Mouse (Mus musculus): ENCODE measurements around the gene Baz2b. TPM values are rescaled to one million over a fixed set of nuclear protein-coding genes. Genes with fewer than 3 reads are reported as not detected.
A peak's percentile ranks its signal among the peaks of the same experiment; 100 is the strongest.

Baz2b gene
- total RNA-seq, 2 experiments from 2014 or later, result 70.1 to 95.7 TPM

DNA sequence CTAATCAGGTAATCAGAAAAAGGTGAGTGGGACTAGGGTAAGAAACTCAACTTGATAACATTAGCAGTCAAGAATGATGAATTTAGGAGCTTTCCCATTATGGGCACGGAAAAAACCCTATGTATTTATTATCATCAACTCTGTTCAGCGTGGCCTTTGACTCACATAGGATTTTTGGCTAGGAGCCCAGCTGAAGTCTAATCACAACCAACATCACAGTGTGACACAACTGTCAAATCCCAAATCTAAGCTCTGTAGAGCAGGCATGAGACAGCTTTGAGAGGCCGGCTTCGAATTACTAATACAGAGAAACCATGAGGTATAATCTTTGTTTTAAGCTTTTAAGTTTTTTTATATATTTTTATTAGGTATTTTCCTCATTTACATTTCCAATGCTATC lies 113.0 kb downstream of the Baz2b start:
- peak; percentile 83 for ATAC-seq (replicated peaks; ENCODE audit: poor library complexity)

DNA sequence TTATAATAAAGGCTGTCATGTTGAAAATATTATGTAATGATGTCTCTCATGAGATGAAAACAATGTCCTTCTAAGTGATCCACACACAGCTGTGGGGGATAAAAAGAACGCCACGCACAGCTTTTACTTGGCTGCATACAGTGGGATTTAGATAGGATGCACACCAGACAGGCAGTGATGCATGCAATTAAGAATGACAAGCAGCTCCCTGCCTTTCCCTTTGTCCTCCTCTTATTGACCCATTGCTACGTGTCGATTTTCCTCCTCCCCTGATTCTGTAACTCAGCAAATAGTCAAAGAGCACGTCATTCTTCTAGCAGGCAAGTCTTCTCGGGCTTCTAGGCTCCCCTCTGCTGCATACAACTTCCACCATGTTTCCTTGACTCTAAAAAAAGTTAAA lies 119.4 kb downstream of the Baz2b start:
- ATAC-seq (replicated peaks; ENCODE audit: poor library complexity), result no peak

DNA sequence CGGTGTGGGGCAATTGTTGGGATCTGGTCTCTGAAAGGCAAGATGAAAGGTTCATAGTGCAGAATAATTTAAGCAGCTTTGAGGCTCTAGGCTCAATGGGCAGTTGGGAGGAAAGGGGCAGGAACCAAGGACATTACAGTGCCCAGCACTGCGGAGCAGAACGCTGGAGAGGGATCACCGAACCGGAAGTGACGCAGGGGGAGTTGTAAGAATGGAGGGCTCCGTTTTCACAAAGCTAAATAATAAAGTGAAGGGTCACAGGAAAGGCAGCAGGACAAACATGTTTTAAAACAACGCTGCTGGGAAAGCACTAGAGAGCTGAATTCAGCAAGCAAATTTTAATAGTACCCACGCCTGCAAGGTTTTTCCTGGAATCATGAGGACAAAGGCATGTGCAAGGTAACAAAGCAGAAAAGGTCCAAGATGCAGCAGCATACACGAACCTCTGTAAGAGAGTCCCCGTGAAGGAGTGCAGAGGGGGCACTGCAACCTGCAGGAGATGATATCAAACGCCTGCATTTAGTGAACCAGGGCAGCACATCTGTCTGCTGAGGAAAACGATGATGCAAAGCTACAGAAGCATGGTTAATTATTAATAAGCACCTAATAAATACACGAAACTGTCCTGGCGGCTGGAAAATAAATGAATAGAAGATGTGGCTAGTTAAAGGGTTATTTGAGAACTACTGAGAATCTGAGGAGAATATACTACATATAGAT lies 120.0 kb downstream of the Baz2b start:
- no peak for ATAC-seq (replicated peaks; ENCODE audit: poor library complexity)

- peak; percentile 50 for ATAC-seq (replicated peaks; ENCODE audit: poor library complexity)
Observed at GRCm38 (mm10) chr2:60088785-60089527, 120.7 kb downstream of the Baz2b start.

- peak; percentile 78 for ATAC-seq (replicated peaks; ENCODE audit: poor library complexity)
Observed at GRCm38 (mm10) chr2:60086197-60086903, 123.3 kb downstream of the Baz2b start.

DNA sequence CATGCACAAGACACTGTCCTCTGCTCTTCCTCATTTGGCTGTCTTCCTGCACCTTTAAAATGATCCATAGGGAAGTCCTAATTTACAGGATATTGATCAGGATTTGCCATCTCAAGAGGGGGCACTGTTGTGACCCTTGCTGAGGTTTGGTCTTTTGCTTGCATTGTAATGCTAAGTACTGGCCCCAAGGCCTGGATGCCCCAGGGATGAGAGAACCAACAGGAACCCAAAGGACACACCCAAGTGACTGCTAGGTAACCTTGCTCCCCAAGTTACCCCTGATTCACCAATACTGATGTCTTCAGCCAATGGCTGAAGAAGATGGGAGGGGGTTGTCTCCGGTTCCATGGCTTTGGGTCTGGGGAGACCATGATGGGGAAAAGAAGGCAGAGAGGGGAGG lies 124.8 kb downstream of the Baz2b start:
- ATAC-seq (replicated peaks; ENCODE audit: poor library complexity), result no peak

DNA sequence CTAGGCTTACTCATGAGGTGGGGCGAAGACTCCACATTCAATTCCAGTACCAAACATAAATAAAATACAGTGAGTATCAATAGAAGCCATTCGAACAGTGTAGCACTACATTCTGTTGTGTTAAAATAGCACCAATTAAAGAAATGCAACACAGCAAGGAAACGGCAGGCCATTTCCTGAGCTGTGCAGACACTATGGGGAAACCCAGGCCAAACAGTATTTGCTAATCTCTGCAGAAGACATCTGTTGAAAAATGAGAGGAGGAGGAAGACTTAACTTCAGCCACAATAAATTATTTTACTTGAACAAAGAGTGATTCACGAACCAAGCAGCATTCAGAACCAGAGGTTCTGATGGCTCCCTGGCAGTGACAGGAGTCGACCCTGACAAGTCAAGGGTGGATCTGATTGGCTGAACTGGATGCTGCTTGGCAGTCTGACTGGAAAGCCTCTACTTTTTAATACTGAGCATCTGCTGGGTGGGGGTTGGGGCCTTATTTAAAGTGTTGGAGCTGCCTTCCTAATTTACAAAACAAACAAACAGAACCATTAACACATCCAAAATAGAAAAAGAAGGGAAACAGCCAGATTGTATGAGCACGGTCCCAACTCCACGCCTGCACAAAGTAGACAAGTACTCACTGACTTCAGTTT lies 126.5 kb downstream of the Baz2b start:
- peak; percentile 47; the same call in 1 of the 2 replicates for ATAC-seq (replicated peaks; ENCODE audit: poor library complexity)

DNA sequence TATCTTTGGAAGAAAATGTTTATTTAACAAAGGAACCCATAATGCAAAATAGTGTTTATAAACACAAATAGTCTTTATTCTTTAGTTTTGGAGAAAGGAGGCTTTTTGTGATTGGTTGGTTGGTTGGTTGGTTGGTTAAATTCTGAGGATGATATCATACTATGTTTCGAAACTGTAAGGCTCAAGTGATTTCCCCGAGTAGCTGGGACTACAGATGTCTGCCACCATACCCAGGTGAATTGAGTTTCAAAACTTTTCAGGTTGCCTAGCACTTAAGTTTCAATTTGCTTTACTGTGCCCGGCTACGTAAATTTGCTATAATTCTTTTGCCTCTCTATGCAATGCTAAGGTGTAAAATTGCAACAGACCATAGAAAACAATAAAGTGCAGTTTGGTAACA lies 127.4 kb downstream of the Baz2b start:
- ATAC-seq (replicated peaks; ENCODE audit: poor library complexity), result no peak

DNA sequence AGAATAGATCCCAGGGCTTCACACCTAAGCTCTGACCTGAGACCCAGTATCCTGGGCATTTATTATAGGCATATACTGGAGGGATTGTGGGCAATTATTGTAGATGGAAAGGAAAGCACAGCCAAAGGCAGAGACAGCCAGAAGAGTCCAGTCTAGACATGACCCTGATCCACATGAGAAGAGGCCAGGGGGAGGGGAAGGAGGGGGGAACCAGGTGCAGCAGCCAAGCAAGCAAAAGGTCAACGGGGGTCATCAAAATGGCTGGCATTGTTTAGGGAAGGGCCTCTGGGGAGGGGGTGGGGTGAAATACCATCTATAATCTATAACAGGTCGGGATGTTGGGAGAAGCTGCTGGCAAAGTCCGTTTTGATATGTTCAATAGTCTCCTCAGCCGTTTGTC lies 128.8 kb downstream of the Baz2b start:
- ATAC-seq (replicated peaks; ENCODE audit: poor library complexity), result no peak

DNA sequence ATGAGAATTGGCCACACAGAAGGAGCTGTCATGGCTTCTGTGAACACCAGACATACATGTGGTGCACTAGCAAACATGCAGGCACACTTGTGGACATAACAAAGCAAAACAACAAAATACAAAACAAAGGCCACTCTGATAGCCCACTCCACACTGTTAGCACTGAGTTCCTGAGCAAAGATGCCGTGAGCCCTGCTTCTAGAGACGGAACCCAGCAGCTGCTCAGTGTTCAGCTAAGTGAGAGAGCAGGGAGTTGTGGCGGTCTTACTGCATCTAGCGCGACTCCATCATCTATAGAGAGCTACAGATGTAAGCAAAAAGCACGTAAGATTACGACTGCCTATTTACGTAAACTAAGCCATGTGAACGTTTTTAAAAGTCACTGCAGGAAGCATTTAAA lies 132.0 kb downstream of the Baz2b start:
- no peak for ATAC-seq (replicated peaks; ENCODE audit: poor library complexity)

DNA sequence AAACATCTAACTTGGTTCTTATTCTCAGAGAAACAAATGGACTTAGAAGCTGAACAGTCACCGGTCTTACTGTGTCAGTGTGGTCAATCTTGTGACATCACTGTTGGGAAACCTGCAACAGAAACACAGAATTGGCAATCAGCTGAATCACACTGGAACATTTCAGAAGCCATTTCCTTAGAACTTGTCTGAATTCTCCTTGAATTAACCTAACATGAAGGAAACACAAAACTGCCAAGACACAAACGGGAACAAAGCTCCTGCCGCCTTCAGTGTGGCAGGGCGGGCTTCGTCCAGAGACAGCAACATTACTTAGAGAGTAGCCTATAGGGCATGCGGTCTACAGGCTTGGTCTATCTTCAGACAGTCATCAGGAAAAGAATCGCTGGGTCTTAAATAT lies 132.8 kb downstream of the Baz2b start:
- ATAC-seq (replicated peaks; ENCODE audit: poor library complexity), result peak; percentile 73

- no peak for ATAC-seq (replicated peaks; ENCODE audit: poor library complexity)
Observed at GRCm38 (mm10) chr2:60076025-60076424, 133.6 kb downstream of the Baz2b start.

- ATAC-seq (replicated peaks; ENCODE audit: poor library complexity), result 0 out of 2 replicates have a peak, but pooled peaks have one; percentile 11
Observed at GRCm38 (mm10) chr2:60073798-60074197, 135.8 kb downstream of the Baz2b start.

DNA sequence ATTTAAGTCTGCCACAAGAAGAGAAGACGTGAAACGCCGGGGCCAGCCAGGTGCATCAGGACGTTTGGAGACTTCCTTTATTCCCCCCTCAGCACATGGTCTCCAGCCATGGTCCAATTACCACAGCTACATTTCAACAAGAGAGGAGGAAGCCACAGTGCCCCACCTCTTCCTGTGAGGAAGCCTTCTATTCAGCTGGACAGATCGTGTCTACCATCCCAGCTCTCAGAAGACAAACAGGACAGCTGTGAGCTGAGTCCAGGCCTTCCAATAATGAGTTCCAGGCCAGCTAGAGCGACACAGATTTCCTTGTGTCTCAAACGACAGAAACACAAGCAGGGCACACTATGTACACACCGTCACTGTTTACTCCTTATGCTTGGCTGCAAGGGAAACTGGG lies 137.8 kb downstream of the Baz2b start:
- ATAC-seq (replicated peaks; ENCODE audit: poor library complexity), result peak; percentile 86

- peak; percentile 55 for ATAC-seq (replicated peaks; ENCODE audit: poor library complexity)
Observed at GRCm38 (mm10) chr2:60070938-60071337, 138.7 kb downstream of the Baz2b start.

GRCm38 (mm10) chr2:60068468-60068867 lies 141.2 kb downstream of the Baz2b start:
- no peak for ATAC-seq (replicated peaks; ENCODE audit: poor library complexity)

- no peak for ATAC-seq (replicated peaks; ENCODE audit: poor library complexity)
Observed at GRCm38 (mm10) chr2:60065415-60065814, 144.2 kb downstream of the Baz2b start.

DNA sequence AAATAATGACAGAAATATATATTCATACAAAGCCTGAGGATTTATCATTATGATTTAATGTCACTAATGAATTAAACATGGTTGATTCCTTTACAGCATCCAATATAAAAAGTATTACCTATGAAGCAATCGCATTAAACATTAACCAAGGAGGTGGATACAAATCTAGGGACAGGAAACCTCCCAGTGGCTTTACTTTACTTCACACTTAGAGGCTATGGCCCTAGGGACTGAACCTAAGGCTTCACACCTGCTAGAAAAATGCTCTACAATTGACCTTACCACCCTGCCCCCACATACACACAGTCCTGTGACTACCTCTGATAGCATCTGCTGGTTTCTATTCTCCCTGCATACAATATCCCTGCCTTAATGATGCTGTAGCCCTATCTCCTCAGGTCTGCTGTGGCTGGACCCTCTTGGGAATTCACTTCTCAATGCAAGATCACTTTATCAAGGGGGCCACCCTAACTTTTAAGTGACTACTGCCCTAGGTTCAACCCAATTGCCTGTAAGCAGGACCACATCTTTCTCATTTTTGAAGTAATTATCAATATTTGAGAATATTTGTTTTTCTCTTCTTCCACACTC lies 149.4 kb downstream of the Baz2b start:
- no peak for ATAC-seq (replicated peaks; ENCODE audit: poor library complexity)

- ATAC-seq (replicated peaks; ENCODE audit: poor library complexity), result no peak
Observed at GRCm38 (mm10) chr2:60059300-60059699, 150.3 kb downstream of the Baz2b start.

DNA sequence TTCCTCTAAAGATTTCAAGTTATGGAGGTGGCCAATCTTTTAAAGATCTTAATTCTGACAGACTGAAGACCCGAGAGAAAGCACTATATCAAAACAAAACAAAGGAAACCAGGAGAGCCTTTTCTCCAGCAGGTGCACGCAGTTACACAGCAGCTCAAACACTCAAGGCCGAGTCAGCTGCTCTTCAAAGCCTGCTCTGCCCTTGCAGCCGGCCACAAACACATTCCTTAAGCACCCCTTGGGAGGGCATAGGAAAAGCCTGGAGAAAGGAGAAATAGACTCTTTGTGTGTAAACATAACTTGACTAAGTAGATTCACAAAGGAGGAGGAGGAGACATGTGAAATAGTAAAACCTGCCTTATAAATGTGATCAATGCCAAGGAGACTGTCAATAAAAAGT lies 153.6 kb downstream of the Baz2b start:
- ATAC-seq (replicated peaks; ENCODE audit: poor library complexity), result no peak

Measured in megakaryocyte progenitor cell, adult 5-6 weeks (primary cell).